In genomic region chr16:45242700-45243099, GRCm38 (mm10) we compare ENCODE assay signal across 13 mouse cellular contexts.
"Had no signal": no experiment of that assay in that cellular context is flagged by ENCODE, and none has a peak within 500 bp of the region (broad histone marks: within the 10 kb centered on the region; RNA-seq: fewer than 3 reads in every experiment).

No protein-coding gene starts in this region.

- H3K9me3 ChIP-seq: kidney, embryonic 15.5 days; limb, embryonic 13.5 days; liver, embryonic 12.5 days; lung, embryonic 15.5 days; midbrain, embryonic 13.5 days; neural tube, embryonic 12.5 days; stomach, embryonic 15.5 days had no signal

- H3K27me3 ChIP-seq: kidney, embryonic 15.5 days; limb, embryonic 13.5 days; liver, embryonic 12.5 days; lung, embryonic 15.5 days; midbrain, embryonic 13.5 days; neural tube, embryonic 12.5 days; stomach, embryonic 15.5 days had no signal

- H3K27ac ChIP-seq: kidney, embryonic 15.5 days; left cerebral cortex, adult 2 months; limb, embryonic 13.5 days; liver, embryonic 12.5 days; lung, embryonic 15.5 days; midbrain, embryonic 13.5 days; neural tube, embryonic 12.5 days; stomach, embryonic 15.5 days had no signal

- H3K9ac ChIP-seq: kidney, embryonic 15.5 days; limb, embryonic 13.5 days; liver, embryonic 12.5 days; lung, embryonic 15.5 days; midbrain, embryonic 13.5 days; neural tube, embryonic 12.5 days; stomach, embryonic 15.5 days had no signal

- H3K4me2 ChIP-seq: kidney, embryonic 15.5 days; limb, embryonic 13.5 days; liver, embryonic 12.5 days; lung, embryonic 15.5 days; midbrain, embryonic 13.5 days; neural tube, embryonic 12.5 days; stomach, embryonic 15.5 days had no signal

- H3K36me3 ChIP-seq: kidney, embryonic 15.5 days; limb, embryonic 13.5 days; liver, embryonic 12.5 days; lung, embryonic 15.5 days; midbrain, embryonic 13.5 days; neural tube, embryonic 12.5 days; stomach, embryonic 15.5 days had no signal

- H3K4me3 ChIP-seq: kidney, embryonic 15.5 days; left cerebral cortex, adult 2 months; limb, embryonic 13.5 days; liver, embryonic 12.5 days; lung, embryonic 15.5 days; midbrain, embryonic 13.5 days; neural tube, embryonic 12.5 days; stomach, embryonic 15.5 days had no signal

- ATAC-seq: liver, embryonic 12.5 days; midbrain, embryonic 13.5 days had no signal

- H3K4me1 ChIP-seq: kidney, embryonic 15.5 days; limb, embryonic 13.5 days; liver, embryonic 12.5 days; lung, embryonic 15.5 days; neural tube, embryonic 12.5 days; stomach, embryonic 15.5 days had no signal

- DNase-seq: kidney, adult 2 months; kidney, postnatal 25 days; right cerebral cortex, postnatal 14 days; thymus, adult 2 months; thymus, postnatal 25 days had no signal
